Mouse (Mus musculus): ENCODE measurements at regions not wholly inside any gene's neighbourhood (a gene's known extent, or its start where the extent isn't known, plus 50 kb on each side); places are given as distances from the start of the nearest gene placed in this dataset.

DNA sequence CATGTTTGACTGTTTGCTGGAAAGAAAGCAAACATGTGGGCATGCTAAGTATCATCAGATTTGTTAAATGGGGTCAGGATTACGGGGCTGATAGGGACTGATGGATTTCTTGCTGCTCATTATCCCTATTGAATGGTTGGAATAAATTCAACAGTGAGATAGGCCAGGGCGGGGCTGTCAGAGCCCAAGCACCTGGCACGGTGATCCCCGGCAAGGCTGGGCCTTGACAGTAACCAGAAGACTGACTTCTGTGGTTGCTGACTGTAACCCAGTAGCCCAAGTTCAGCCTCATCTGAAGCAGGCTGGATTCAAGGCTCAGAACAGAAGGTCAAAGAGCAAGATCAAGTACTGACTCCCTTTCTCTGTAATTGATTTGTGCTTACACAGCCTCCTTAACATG, 109.6 kb downstream of the Tmem200c start:
- H3K9ac ChIP-seq (replicated peaks; ENCODE audit: low read length) = no peak overlapping the region
- 57% methylated on average over 4 of the region's 4 CpGs for WGBS
- H3K36me3 ChIP-seq (ENCODE audit: insufficient read depth, low read length) = no peaks in the 10 kb centered on the region
- H3K27me3 ChIP-seq (ENCODE audit: insufficient read depth, low read length) = no peaks in the 10 kb centered on the region
- no peaks in the 10 kb centered on the region for H3K9me3 ChIP-seq (ENCODE audit: low read length)
- DNase-seq (ENCODE audit: low spot score) (no peak), ATAC-seq (no peak)
- no peak overlapping the region for H3K4me3 ChIP-seq (ENCODE audit: low read length)
- H3K27ac ChIP-seq = no peak overlapping the region
- no peak for TF ChIP-seq CTCF (IDR thresholded peaks at IDR 0.05; ENCODE audit: low read depth)
- H3K4me2 ChIP-seq (ENCODE audit: low read depth, low read length) = no peak overlapping the region
- H3K4me1 ChIP-seq (ENCODE audit: insufficient read depth, low read length) = no peaks in the 10 kb centered on the region

DNA sequence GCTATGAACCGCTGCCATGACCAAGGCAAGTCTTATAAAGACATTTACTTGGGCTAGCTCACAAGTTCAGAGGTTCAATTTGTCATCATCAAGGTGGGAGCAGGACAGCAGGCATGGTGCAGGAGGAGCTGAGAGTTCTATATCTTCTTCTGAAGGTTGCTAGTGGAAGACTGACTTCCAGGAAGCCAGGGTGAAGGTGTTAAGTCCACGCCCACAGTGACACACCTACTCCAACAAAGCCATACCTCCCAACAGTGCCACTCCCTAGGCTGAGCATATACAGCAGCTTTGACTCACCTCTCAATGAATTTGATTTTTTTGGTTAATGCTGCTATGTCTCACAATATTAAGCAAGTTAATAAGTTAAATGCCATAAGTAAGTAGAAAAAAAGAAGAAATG, 119.2 kb upstream of the Epb41l3 start:
- WGBS = 95% methylated on average over 2 of the region's 2 CpGs
- no peak for ATAC-seq
- Histone ChIP-seq H3K4me3 (ENCODE audit: low read length) (no peak overlapping the region), H3K27me3 (ENCODE audit: insufficient read depth, low read length) (no peaks in the 10 kb centered on the region), H3K9ac (replicated peaks; ENCODE audit: low read length) (no peak overlapping the region), H3K36me3 (ENCODE audit: insufficient read depth, low read length) (no peaks in the 10 kb centered on the region), H3K4me1 (ENCODE audit: insufficient read depth, low read length) (no peaks in the 10 kb centered on the region), H3K4me2 (ENCODE audit: low read depth, low read length) (no peak overlapping the region), H3K9me3 (ENCODE audit: low read length) (no peaks in the 10 kb centered on the region), H3K27ac (no peak overlapping the region)
- no peak for DNase-seq (ENCODE audit: low spot score)
- no peak for TF ChIP-seq CTCF (IDR thresholded peaks at IDR 0.05; ENCODE audit: low read depth)

DNA sequence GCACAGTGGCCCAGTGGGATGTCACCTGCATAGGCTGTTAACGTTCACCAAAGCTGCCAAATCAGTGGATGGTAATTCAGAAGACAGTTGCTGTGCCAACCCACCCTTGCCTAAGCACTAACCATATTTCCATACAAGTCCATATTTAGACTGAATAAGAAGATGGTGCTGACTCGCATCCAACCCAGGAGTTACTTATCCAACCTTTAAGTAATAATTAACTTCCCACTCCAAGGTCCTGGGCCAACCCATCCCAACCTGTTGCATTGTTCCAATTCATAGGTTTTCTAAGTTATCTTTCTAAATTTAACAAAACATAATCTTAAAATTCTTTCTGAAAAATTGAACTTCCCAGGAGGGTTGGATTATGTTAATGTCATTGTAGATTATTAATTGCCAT, 114.3 kb upstream of the Epb41l3 start:
- Histone ChIP-seq H3K4me2 (ENCODE audit: low read depth, low read length) (no peak overlapping the region), H3K27ac (no peak overlapping the region), H3K4me1 (ENCODE audit: insufficient read depth, low read length) (no peaks in the 10 kb centered on the region), H3K27me3 (ENCODE audit: insufficient read depth, low read length) (no peaks in the 10 kb centered on the region), H3K9me3 (ENCODE audit: low read length) (no peaks in the 10 kb centered on the region), H3K36me3 (ENCODE audit: insufficient read depth, low read length) (no peaks in the 10 kb centered on the region), H3K4me3 (ENCODE audit: low read length) (no peak overlapping the region), H3K9ac (replicated peaks; ENCODE audit: low read length) (no peak overlapping the region)
- no peak for TF ChIP-seq CTCF (IDR thresholded peaks at IDR 0.05; ENCODE audit: low read depth)
- 79% methylated on average over 2 of the region's 2 CpGs for WGBS
- ATAC-seq = no peak
- no peak for DNase-seq (ENCODE audit: low spot score)

DNA sequence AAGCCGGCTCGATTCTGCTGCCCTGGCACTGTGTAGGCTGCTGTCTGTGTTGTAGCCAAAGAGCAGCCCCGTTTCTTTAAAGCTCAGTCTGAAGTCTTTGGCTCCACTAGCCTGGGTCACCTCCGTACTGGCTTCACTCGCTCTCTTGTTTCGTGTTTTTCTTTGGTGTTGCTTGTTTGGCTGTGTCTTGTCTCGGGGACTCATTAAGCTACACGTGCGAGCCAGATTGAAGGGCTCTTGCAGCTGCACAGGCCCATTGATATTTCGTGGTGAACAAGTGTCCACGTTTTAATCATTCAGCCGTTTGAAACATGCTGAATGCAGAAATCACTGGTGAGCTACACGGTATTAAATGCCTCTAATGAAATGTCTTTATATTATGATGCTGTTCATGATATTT, 99.9 kb upstream of the Epb41l3 start:
- Histone ChIP-seq H3K4me1 (ENCODE audit: insufficient read depth, low read length) (no peaks in the 10 kb centered on the region), H3K4me3 (ENCODE audit: low read length) (no peak overlapping the region), H3K9ac (replicated peaks; ENCODE audit: low read length) (no peak overlapping the region), H3K27me3 (ENCODE audit: insufficient read depth, low read length) (no peaks in the 10 kb centered on the region), H3K4me2 (ENCODE audit: low read depth, low read length) (no peak overlapping the region), H3K27ac (no peak overlapping the region), H3K9me3 (ENCODE audit: low read length) (no peaks in the 10 kb centered on the region), H3K36me3 (ENCODE audit: insufficient read depth, low read length) (no peaks in the 10 kb centered on the region)
- WGBS = 61% methylated on average over 13 of the region's 13 CpGs
- no peak for ATAC-seq
- DNase-seq (ENCODE audit: low spot score) = no peak
- no peak for TF ChIP-seq CTCF (IDR thresholded peaks at IDR 0.05; ENCODE audit: low read depth)

DNA sequence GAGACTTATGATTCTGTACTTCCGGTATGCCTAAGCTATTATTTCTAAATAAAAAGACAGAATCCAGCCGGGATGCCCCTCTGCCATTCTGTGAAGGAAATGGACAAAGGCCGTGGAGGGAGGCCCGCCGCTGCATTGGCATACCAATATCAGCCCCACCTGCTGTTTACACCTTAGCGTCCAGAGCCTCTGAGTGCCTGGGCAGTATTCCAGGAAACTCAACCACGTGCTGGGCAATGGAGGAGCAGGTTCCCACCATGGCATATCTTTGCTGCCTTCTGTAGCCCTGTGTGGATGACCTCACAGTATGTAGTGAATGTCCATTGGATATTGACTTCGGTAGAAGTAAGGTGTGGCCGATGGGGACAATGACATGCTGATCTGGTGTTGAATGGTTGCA, 97.3 kb upstream of the Epb41l3 start:
- Histone ChIP-seq H3K4me2 (ENCODE audit: low read depth, low read length) (no peak overlapping the region), H3K9ac (replicated peaks; ENCODE audit: low read length) (no peak overlapping the region), H3K9me3 (ENCODE audit: low read length) (no peaks in the 10 kb centered on the region), H3K36me3 (ENCODE audit: insufficient read depth, low read length) (no peaks in the 10 kb centered on the region), H3K27ac (no peak overlapping the region), H3K4me3 (ENCODE audit: low read length) (no peak overlapping the region), H3K27me3 (ENCODE audit: insufficient read depth, low read length) (no peaks in the 10 kb centered on the region), H3K4me1 (ENCODE audit: insufficient read depth, low read length) (no peaks in the 10 kb centered on the region)
- TF ChIP-seq CTCF (IDR thresholded peaks at IDR 0.05; ENCODE audit: low read depth) = no peak
- ATAC-seq (no peak), DNase-seq (ENCODE audit: low spot score) (no peak)
- 69% methylated on average over 9 of the region's 9 CpGs for WGBS

DNA sequence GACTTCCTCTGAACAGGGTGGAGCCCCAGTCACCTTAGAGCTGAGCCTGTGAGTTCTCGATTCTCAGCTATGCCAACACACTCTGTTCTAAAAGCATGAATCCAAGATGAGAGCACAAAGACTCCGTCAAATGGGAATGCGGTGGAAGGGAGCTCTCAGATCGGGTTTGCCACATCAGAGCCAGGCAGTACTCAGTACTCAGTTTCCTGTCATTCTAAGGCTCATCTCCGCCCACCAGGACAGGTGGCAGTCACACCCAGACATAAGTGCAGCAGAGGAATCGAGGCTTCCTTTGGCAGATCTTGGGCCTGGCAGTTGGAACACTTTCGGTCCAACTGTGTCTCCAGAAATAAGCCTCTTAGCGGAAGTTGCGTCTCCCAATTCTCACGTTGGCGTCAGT, 94.4 kb upstream of the Epb41l3 start:
- no peak overlapping the region for H3K4me3 ChIP-seq (ENCODE audit: low read length)
- TF ChIP-seq CTCF (IDR thresholded peaks at IDR 0.05; ENCODE audit: low read depth) = no peak
- no peaks in the 10 kb centered on the region for H3K36me3 ChIP-seq (ENCODE audit: insufficient read depth, low read length)
- no peaks in the 10 kb centered on the region for H3K4me1 ChIP-seq (ENCODE audit: insufficient read depth, low read length)
- H3K27me3 ChIP-seq (ENCODE audit: insufficient read depth, low read length) = no peaks in the 10 kb centered on the region
- WGBS = 77% methylated on average over 11 of the region's 11 CpGs
- DNase-seq (ENCODE audit: low spot score) = no peak
- no peak for ATAC-seq
- H3K9ac ChIP-seq (replicated peaks; ENCODE audit: low read length) = no peak overlapping the region
- H3K4me2 ChIP-seq (ENCODE audit: low read depth, low read length) = no peak overlapping the region
- no peaks in the 10 kb centered on the region for H3K9me3 ChIP-seq (ENCODE audit: low read length)
- H3K27ac ChIP-seq = no peak overlapping the region

DNA sequence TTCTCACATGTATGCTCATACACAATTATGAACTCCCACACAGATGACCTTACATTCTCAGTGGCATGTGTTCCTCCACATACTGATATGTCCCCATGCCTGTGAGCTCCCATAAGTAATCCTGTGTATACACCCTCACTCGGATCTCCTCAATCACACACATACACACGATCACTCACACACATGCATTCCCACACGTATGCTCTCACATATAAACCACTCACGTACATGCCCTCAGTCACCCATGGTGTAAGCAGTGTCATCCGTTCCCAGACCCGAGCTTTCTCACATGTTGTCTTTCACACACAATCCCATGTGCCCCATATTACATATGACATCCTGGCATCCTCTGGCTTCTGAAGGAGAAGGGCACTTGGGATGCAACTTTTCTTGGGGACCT, 93.4 kb upstream of the Epb41l3 start:
- Histone ChIP-seq H3K4me1 (ENCODE audit: insufficient read depth, low read length) (no peaks in the 10 kb centered on the region), H3K27ac (no peak overlapping the region), H3K9me3 (ENCODE audit: low read length) (no peaks in the 10 kb centered on the region), H3K4me3 (ENCODE audit: low read length) (no peak overlapping the region), H3K36me3 (ENCODE audit: insufficient read depth, low read length) (no peaks in the 10 kb centered on the region), H3K9ac (replicated peaks; ENCODE audit: low read length) (no peak overlapping the region), H3K4me2 (ENCODE audit: low read depth, low read length) (no peak overlapping the region), H3K27me3 (ENCODE audit: insufficient read depth, low read length) (no peaks in the 10 kb centered on the region)
- no peak for DNase-seq (ENCODE audit: low spot score)
- 94% methylated on average over 6 of the region's 6 CpGs for WGBS
- no peak for ATAC-seq
- no peak for TF ChIP-seq CTCF (IDR thresholded peaks at IDR 0.05; ENCODE audit: low read depth)
